Mouse (Mus musculus) retina, postnatal 7 days (tissue): Measurements from ENCODE around the gene Olfr6.
"Not testable (repeated sequence)": the region's sequence is repeated elsewhere in the genome, so short reads cannot be mapped to it uniquely, and the experiment has no call there.

Experiments
- DNase-seq: peaks from one replicate; pipeline ENCODE4 v3.0.0-alpha.2; 2012; ENCODE audit warnings: low read depth, low spot score

The Olfr6 gene

DNA sequence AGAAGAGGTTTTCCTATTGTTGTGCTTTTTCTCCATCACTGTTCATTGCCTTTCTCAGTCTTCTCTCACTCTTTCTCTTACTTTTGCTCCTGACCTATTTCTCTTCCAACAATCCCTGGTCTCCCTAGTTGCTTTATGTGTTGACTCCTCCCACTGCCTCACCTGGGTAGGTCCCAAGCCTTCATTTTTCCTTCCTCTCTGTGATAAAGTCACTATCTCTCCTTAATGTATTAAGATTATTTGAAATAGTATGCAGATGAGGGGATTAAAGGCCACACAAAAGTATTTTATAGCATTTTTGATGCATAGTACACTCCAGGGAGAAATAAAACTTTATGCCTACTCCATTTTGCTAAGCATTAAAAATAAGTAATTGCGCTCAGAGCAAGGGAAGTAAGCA lies at the start of gene Olfr6:
TSS of gene Olfr6 (minus strand) at position 101 of the 400 bp plus-strand sequence.
- DNase-seq = no peak

DNA sequence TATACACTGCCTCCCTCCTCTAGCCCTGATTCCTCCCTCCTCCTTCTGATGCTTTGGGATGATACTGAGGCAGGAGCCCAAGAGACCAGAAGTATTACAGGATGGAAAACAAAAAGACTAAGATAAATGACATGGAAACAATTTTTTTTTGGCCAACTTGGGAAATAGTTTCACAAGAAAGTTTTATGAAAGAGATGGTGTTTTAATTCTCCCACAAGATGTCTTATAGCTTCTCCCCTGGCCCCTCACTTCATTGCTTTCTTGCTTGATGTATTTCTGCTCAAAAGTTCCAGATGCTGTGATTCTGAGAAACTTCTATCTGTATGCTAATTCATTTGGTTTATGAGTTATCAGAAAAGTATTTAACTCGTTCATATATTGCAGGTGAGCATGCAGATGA lies 42.2 kb upstream of the Olfr6 start, which contains the start of gene Olfr2:
TSS of gene Olfr2 (minus strand) at position 101 of the 400 bp plus-strand sequence.
- no peak for DNase-seq

DNA sequence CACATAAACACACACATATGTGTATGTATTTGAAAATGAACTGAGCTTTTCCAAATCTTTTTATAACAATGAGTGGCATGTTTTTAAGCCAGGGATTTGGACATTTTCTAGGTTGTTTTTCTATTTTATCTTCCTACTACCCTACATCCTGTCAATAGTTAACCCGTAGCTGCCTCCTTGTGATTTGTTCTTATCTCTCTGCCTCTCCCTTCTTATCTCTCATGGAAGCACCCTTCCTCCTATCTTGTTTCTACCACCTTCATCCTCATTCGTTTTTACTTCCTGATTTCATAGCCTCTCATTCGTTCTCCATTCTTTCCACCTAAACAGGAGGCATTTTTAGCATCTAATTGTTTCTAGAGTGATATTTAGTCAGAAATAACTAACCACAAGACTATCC lies 40.4 kb upstream of the Olfr6 start:
- DNase-seq = no peak

DNA sequence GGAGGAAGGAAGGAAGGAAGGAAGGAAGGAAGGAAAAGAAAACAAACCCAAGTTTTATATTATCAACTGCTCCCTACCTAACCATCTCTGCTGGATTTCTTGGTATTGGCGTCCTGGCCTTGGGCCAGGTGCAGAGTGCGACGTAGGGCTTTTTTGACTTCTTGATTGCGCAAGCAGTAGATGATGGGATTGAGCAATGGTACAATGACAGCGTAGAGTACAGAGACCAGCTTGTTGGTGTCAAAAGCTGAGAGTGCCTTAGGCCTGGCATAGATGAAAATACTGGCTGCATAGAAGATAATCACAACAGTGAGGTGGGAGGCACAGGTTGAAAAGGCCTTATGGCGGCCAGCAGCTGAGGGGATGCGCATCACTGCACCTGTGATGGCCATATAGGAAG lies 37.1 kb upstream of the Olfr6 start:
- no peak for DNase-seq

DNA sequence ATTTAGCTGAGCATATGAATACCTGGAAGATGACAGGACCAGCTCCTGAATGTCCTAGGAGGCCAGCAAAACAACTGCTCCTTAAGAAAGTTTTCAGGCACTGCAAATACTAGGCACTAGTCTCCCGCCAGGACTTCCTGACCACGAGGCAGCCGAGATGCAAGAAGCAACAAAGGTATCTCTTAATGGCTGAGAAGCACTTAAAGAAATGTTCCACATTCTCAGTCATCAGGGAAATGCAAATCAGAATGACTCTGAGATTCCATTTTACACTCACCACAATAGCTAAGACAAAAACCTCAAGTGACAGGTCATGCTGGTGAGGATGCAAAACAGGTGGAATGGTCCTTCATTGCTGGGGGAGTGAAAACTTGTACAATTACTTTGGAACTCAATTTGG lies 21.5 kb upstream of the Olfr6 start:
- DNase-seq = no peak

DNA sequence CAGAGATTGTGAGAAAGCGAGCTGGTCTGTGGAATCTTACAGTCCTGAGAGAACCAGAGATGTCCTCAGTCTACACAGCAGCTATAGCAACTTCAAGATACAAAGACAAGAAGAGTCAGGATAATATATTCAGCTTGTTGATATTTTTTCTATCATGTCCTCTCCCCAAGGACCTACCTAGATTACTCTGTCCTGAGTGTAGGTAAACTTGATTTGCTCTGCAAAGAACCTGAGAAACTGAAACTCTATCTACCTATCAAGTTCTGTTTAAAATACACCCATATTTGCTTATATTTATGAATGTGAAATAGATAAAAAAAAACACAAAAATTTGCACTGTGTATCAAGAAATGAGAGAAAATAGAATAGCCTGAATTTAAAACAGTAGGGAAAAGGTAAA lies 11.6 kb upstream of the Olfr6 start, which contains the start of gene Olfr711:
TSS of gene Olfr711 (minus strand) at position 101 of the 400 bp plus-strand sequence.
- DNase-seq = no peak

DNA sequence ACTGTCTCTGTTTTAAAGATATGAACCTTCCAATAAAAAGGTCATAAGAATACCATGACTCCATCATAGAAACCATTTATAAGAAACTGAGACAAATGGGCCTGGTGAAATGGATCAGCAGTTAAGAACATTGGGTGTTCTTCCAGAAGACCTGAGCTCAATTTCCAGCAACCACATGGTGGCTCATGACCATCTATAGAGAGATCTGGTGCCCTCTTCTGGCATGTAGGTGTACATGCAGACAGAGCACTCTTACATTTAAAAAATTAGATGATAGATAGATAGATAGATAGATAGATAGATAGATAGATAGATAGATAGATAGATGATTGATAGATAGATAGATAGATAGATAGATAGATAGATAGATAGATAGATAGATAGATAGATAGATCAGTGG lies 3.8 kb upstream of the Olfr6 start:
- not testable (repeated sequence) for DNase-seq

DNA sequence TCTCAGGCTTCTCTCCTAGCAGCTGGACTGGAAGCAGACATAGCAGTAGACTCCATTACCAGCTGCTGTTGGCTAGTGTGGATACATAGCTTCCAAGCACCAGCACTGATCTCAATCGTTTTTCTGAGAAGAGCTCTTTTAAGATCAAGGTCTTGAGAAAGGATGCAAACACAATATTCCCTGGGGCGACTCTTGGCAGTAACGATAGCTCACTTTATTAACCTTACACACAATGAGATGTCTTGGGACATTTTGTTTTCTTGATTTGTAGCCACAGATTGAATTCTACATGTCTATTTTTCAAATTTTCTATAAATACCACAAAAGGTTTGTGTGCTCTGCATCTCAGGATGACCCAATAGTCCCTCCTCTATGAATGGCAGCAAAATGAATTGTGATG lies 15.5 kb downstream of the Olfr6 start, which contains the start of gene Olfr710:
TSS of gene Olfr710 (minus strand) at position 101 of the 400 bp plus-strand sequence.
- no peak for DNase-seq

DNA sequence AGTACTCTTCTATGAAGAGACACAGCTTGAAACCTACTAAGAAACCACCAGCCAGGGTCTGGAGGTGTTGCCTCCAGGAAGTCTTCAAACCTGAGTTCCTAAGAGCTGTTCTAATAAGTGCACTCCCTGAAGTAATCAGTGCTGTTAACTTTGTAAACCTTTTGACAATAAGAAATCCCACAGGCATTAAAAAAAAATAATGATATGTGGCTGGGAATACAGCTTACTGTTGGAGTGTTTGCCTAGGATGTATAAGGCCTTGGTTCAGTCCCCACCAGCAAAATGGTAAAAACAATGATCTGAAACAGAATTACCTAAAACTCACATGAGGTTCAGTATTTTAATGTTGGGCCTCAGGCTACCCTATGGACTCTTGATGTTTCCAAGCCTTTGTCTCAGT lies 31.6 kb downstream of the Olfr6 start, which contains the start of gene Olfr709-ps1:
TSS of gene Olfr709-ps1 (minus strand) at position 101 of the 400 bp plus-strand sequence.
- no peak for DNase-seq

DNA sequence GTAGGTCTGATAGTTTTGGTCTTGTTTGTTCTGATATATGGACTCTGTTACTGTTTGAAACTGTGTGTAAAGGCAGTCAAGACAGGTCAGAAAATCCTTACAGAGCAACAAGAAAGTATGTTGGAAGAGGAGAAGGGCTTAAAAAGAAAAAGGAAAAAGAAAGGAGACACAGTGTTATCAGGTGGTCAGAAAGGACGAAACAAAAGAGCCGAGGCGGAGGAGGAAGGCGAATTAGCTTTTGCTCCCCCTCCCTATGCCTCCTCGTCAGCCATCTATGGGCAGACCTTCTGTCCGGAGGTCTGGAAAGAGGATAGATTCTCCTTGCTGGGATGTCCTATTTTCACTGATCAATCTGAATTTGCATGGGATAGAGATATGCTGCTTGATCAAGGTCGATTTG lies 42.8 kb downstream of the Olfr6 start:
- DNase-seq = not testable (repeated sequence)

DNA sequence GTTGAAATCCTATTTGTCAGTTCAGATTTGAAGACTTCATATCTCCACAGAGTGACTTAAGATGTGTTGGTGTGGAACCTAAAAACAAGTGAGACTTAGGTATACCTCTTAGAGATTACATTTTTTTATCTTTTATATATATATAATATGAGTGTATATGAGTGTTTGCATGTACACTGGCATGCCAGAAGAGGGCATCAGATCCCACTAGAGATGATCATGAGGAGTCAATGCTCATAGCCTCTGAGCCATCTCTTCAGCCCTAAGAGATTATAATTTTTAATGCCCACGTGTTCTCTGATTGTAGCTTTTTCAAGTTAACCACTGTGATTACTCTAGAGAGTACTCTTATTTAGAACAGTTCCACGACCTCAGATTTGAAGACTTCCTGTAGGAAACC lies 56.1 kb downstream of the Olfr6 start, which contains the start of gene Olfr1532-ps1:
TSS of gene Olfr1532-ps1 (plus strand) at position 326 of the 400 bp plus-strand sequence.
- no peak for DNase-seq
